Mouse (Mus musculus): Measurements from ENCODE around the gene Aph1b. TPM values are rescaled to one million over a fixed set of nuclear protein-coding genes. Genes with fewer than 3 reads are reported as not detected.
"Not testable (repeated sequence)": the region's sequence is repeated elsewhere in the genome, so short reads cannot be mapped to it uniquely, and the experiment has no call there.

Aph1b gene
- polyA plus RNA-seq, 1 experiment from 2014 or later, result 1.6 TPM

GRCm38 (mm10) chr9:66796739-66797138 is 1.4 kb upstream of the Aph1b start, which contains the start of gene Gm10647:
Gene Gm10647 (plus strand): TSS chr9:66797039.
- 58% methylated on average over 5 of the region's 5 CpGs for WGBS (ENCODE audit: insufficient replicate concordance)
- Histone ChIP-seq H3K4me3 (replicated peaks) (peak within 1 kb of the TSS; percentile 67), H3K4me1 (replicated peaks) (peaks cover 28% of the 10 kb centered on the region), H3K36me3 (replicated peaks) (no peaks in the 10 kb centered on the region), H3K9ac (no peak within 1 kb of the TSS), H3K27me3 (peaks cover 28% of the 10 kb centered on the region), H3K9me3 (replicated peaks) (no peaks in the 10 kb centered on the region), H3K27ac (replicated peaks) (peak within 1 kb of the TSS; percentile 86; the same call in 1 of the 2 replicates), H3K4me2 (peak within 1 kb of the TSS; percentile 92)
- ATAC-seq (ENCODE audit: insufficient read depth), result no peak

GRCm38 (mm10) chr9:66794629-66795463 is 444 bp downstream of the Aph1b start:
- Histone ChIP-seq H3K9ac (peak overlapping the region; percentile 57), H3K27ac (replicated peaks) (peak overlapping the region; percentile 86; the same call in 1 of the 2 replicates), H3K9me3 (replicated peaks) (no peaks in the 10 kb centered on the region), H3K4me2 (peak overlapping the region; percentile 92), H3K36me3 (replicated peaks) (no peaks in the 10 kb centered on the region), H3K27me3 (peaks cover 23% of the 10 kb centered on the region), H3K4me3 (replicated peaks) (peak overlapping the region; percentile 67), H3K4me1 (replicated peaks) (peaks cover 28% of the 10 kb centered on the region)
- 0 out of 2 replicates have a peak, but pooled peaks have one; percentile 0 for ATAC-seq (ENCODE audit: insufficient read depth)
- 2% methylated on average over 43 of the region's 43 CpGs for WGBS (ENCODE audit: insufficient replicate concordance)

GRCm38 (mm10) chr9:66787821-66788220 is 7.5 kb downstream of the Aph1b start:
- Histone ChIP-seq H3K4me3 (replicated peaks) (no peak overlapping the region), H3K4me2 (no peak overlapping the region), H3K27me3 (peaks cover 4% of the 10 kb centered on the region; the same call in 1 of the 2 replicates), H3K9me3 (replicated peaks) (no peaks in the 10 kb centered on the region), H3K27ac (replicated peaks) (no peak overlapping the region), H3K4me1 (replicated peaks) (no peaks in the 10 kb centered on the region), H3K36me3 (replicated peaks) (no peaks in the 10 kb centered on the region), H3K9ac (no peak overlapping the region)
- 13% methylated on average over 2 of the region's 2 CpGs for WGBS (ENCODE audit: insufficient replicate concordance)
- ATAC-seq (ENCODE audit: insufficient read depth), result no peak

GRCm38 (mm10) chr9:66784552-66784951 is 10.7 kb downstream of the Aph1b start:
- 60% methylated on average over 1 of the region's 3 CpGs for WGBS (ENCODE audit: insufficient replicate concordance)
- not testable (repeated sequence) for H3K27ac ChIP-seq (replicated peaks); H3K4me1 ChIP-seq (replicated peaks); H3K9me3 ChIP-seq (replicated peaks); ATAC-seq (ENCODE audit: insufficient read depth); H3K27me3 ChIP-seq; H3K4me2 ChIP-seq; H3K36me3 ChIP-seq (replicated peaks); H3K9ac ChIP-seq; H3K4me3 ChIP-seq (replicated peaks)

- no peak for ATAC-seq (ENCODE audit: insufficient read depth)
- Histone ChIP-seq H3K4me3 (replicated peaks) (no peak overlapping the region), H3K9me3 (replicated peaks) (no peaks in the 10 kb centered on the region)
These were observed 24.6 kb downstream of the Aph1b start for GRCm38 (mm10) chr9:66770701-66771100.

GRCm38 (mm10) chr9:66769275-66769674 is 26.0 kb downstream of the Aph1b start:
- 32% methylated on average over 3 of the region's 3 CpGs for whole genome bisulfite sequencing (ENCODE audit: insufficient replicate concordance)
- Histone ChIP-seq H3K4me3 (replicated peaks) (no peak overlapping the region), H3K36me3 (replicated peaks) (no peaks in the 10 kb centered on the region), H3K4me2 (no peak overlapping the region), H3K4me1 (replicated peaks) (0 out of 2 replicates have a peak, but pooled peaks cover 3% of the 10 kb centered on the region), H3K9me3 (replicated peaks) (no peaks in the 10 kb centered on the region), H3K27ac (replicated peaks) (no peak overlapping the region), H3K9ac (no peak overlapping the region), H3K27me3 (no peaks in the 10 kb centered on the region)
- 0 out of 2 replicates have a peak, but pooled peaks have one; percentile 51 for ATAC-seq (ENCODE audit: insufficient read depth)

More at GRCm38 (mm10) chr9:66770701-66771100, 24.6 kb downstream of the Aph1b start:
- no peaks in the 10 kb centered on the region for H3K36me3 ChIP-seq (replicated peaks)
- H3K4me1 ChIP-seq (replicated peaks), result 0 out of 2 replicates have a peak, but pooled peaks cover 3% of the 10 kb centered on the region
- no peaks in the 10 kb centered on the region for H3K27me3 ChIP-seq
- H3K27ac ChIP-seq (replicated peaks), result no peak overlapping the region
- no peak overlapping the region for H3K4me2 ChIP-seq
- no peak overlapping the region for H3K9ac ChIP-seq

- no peak overlapping the region for H3K4me3 ChIP-seq (replicated peaks)
- ATAC-seq (ENCODE audit: insufficient read depth), result no peak
- H3K27me3 ChIP-seq, result no peaks in the 10 kb centered on the region
- H3K4me1 ChIP-seq (replicated peaks), result 0 out of 2 replicates have a peak, but pooled peaks cover 3% of the 10 kb centered on the region
- no peaks in the 10 kb centered on the region for H3K9me3 ChIP-seq (replicated peaks)
- no peak overlapping the region for H3K27ac ChIP-seq (replicated peaks)
- WGBS (ENCODE audit: insufficient replicate concordance), result 68% methylated on average over 1 of the region's 1 CpGs
- H3K36me3 ChIP-seq (replicated peaks), result no peaks in the 10 kb centered on the region
- no peak overlapping the region for H3K9ac ChIP-seq
- no peak overlapping the region for H3K4me2 ChIP-seq
These were observed 26.6 kb downstream of the Aph1b start for GRCm38 (mm10) chr9:66768721-66769120.

- no peaks in the 10 kb centered on the region for H3K36me3 ChIP-seq (replicated peaks)
- no peaks in the 10 kb centered on the region for H3K27me3 ChIP-seq
- no peak overlapping the region for H3K4me3 ChIP-seq (replicated peaks)
- no peak for ATAC-seq (ENCODE audit: insufficient read depth)
- 43% methylated on average over 1 of the region's 1 CpGs for WGBS (ENCODE audit: insufficient replicate concordance)
- H3K4me2 ChIP-seq, result no peak overlapping the region
- no peaks in the 10 kb centered on the region for H3K9me3 ChIP-seq (replicated peaks)
- H3K9ac ChIP-seq, result no peak overlapping the region
- H3K4me1 ChIP-seq (replicated peaks), result no peaks in the 10 kb centered on the region
- no peak overlapping the region for H3K27ac ChIP-seq (replicated peaks)
These were observed 34.3 kb downstream of the Aph1b start for GRCm38 (mm10) chr9:66760991-66761390.

GRCm38 (mm10) chr9:66752849-66753248 is 42.4 kb downstream of the Aph1b start:
- no peak for ATAC-seq (ENCODE audit: insufficient read depth)

GRCm38 (mm10) chr9:66748390-66748789 is 46.9 kb downstream of the Aph1b start:
- H3K27ac ChIP-seq (replicated peaks), result no peak overlapping the region
- H3K4me1 ChIP-seq (replicated peaks), result no peaks in the 10 kb centered on the region
- H3K9me3 ChIP-seq (replicated peaks), result no peaks in the 10 kb centered on the region
- no peak overlapping the region for H3K9ac ChIP-seq
- no peak overlapping the region for H3K4me2 ChIP-seq
- ATAC-seq (ENCODE audit: insufficient read depth), result no peak
- no peak overlapping the region for H3K4me3 ChIP-seq (replicated peaks)
- no peaks in the 10 kb centered on the region; the same call in 1 of the 2 replicates for H3K27me3 ChIP-seq
- H3K36me3 ChIP-seq (replicated peaks), result no peaks in the 10 kb centered on the region
- 78% methylated on average over 15 of the region's 15 CpGs for WGBS (ENCODE audit: insufficient replicate concordance)

More at GRCm38 (mm10) chr9:66752849-66753248, 42.4 kb downstream of the Aph1b start:
- H3K4me2 ChIP-seq, result no peak overlapping the region
- no peaks in the 10 kb centered on the region for H3K9me3 ChIP-seq (replicated peaks)
- WGBS (ENCODE audit: insufficient replicate concordance), result 58% methylated on average over 6 of the region's 6 CpGs
- no peaks in the 10 kb centered on the region; the same call in 1 of the 2 replicates for H3K27me3 ChIP-seq
- H3K4me3 ChIP-seq (replicated peaks), result no peak overlapping the region
- H3K9ac ChIP-seq, result no peak overlapping the region
- H3K4me1 ChIP-seq (replicated peaks), result no peaks in the 10 kb centered on the region
- no peak overlapping the region for H3K27ac ChIP-seq (replicated peaks)
- no peaks in the 10 kb centered on the region for H3K36me3 ChIP-seq (replicated peaks)

GRCm38 (mm10) chr9:66744531-66744930 is 50.8 kb downstream of the Aph1b start:
- no peak overlapping the region for H3K9ac ChIP-seq
- H3K27ac ChIP-seq (replicated peaks), result no peak overlapping the region
- no peaks in the 10 kb centered on the region; the same call in 1 of the 2 replicates for H3K27me3 ChIP-seq
- no peak for ATAC-seq (ENCODE audit: insufficient read depth)
- H3K9me3 ChIP-seq (replicated peaks), result no peaks in the 10 kb centered on the region
- no peak overlapping the region for H3K4me2 ChIP-seq
- WGBS (ENCODE audit: insufficient replicate concordance), result 52% methylated on average over 2 of the region's 2 CpGs
- H3K4me1 ChIP-seq (replicated peaks), result no peaks in the 10 kb centered on the region
- H3K36me3 ChIP-seq (replicated peaks), result no peaks in the 10 kb centered on the region
- H3K4me3 ChIP-seq (replicated peaks), result no peak overlapping the region

All from liver, embryonic 15.5 days (tissue).